Mouse (Mus musculus) heart, embryonic 14.5 days (tissue): ENCODE measurements around the gene Rdm1. TPM values are rescaled to one million over a fixed set of nuclear protein-coding genes. Genes with fewer than 3 reads are reported as not detected.
"Not testable (repeated sequence)": the region's sequence is repeated elsewhere in the genome, so short reads cannot be mapped to it uniquely, and the experiment has no call there.

ENCODE experiments used
- ATAC-seq: fragments of 200-750 bp; cut with Nextera tagmentation; 2 replicates; pipeline ENCODE4 v1.8.0; 2017; ENCODE audit warnings: low read depth, moderate TSS enrichment; ENCODE audit not compliant: insufficient number of reproducible peaks, insufficient read depth, low FRiP score
- H3K27ac ChIP-seq, 2 experiments: fragments of 200-500 bp in 1 of 2; fragments of 300-500 bp in 1 of 2; sonication (generic) in 1 of 2; replicated peaks in 1 of 2; 2 replicates each; pipeline ENCODE4 v1.5.1; 2012 to 2014; ENCODE audit warnings: low read depth in 2 of 2, low read length in 2 of 2, control low read depth in 1 of 2, mild to moderate bottlenecking in 1 of 2, mixed read lengths in 1 of 2; ENCODE audit not compliant: control insufficient read depth in 1 of 2, insufficient read depth in 1 of 2
- H3K27me3 ChIP-seq: fragments of 300-500 bp; sonication (generic); 2 replicates; pipeline ENCODE4 v1.6.1; 2014; ENCODE audit warnings: mild to moderate bottlenecking, low read length, control low read depth; ENCODE audit not compliant: control insufficient read depth, insufficient read depth
- H3K36me3 ChIP-seq: fragments of 300-500 bp; sonication (generic); 2 replicates; pipeline ENCODE4 v1.6.1; 2014; ENCODE audit warnings: mild to moderate bottlenecking, control low read depth, low read length, mixed read lengths; ENCODE audit not compliant: control insufficient read depth, insufficient read depth
- H3K4me1 ChIP-seq, 2 experiments: fragments of 200-500 bp in 1 of 2; fragments of 300-500 bp in 1 of 2; sonication (generic) in 1 of 2; 2 replicates each; pipeline ENCODE4 v1.6.1; 2012 to 2014; ENCODE audit warnings: low read length in 2 of 2, control low read depth in 1 of 2, mixed read lengths in 1 of 2; ENCODE audit not compliant: control insufficient read depth in 2 of 2, insufficient read depth in 2 of 2
- H3K4me2 ChIP-seq: fragments of 300-500 bp; sonication (generic); 2 replicates; pipeline ENCODE4 v1.6.1; 2014; ENCODE audit warnings: mild to moderate bottlenecking, low read length
- H3K4me3 ChIP-seq, 2 experiments: fragments of 200-500 bp in 1 of 2; fragments of 300-500 bp in 1 of 2; sonication (generic) in 1 of 2; 2 replicates each; pipeline ENCODE4 v1.5.1; 2012 to 2014; ENCODE audit warnings: low read length in 2 of 2, mild to moderate bottlenecking in 2 of 2, control low read depth in 1 of 2, low read depth in 1 of 2, moderate library complexity in 1 of 2; ENCODE audit not compliant: control insufficient read depth in 1 of 2, insufficient read depth in 1 of 2
- H3K9ac ChIP-seq: fragments of 300-500 bp; sonication (generic); 2 replicates; pipeline ENCODE4 v1.6.1; 2014; ENCODE audit warnings: mild to moderate bottlenecking, low read length
- H3K9me3 ChIP-seq: fragments of 300-500 bp; sonication (generic); 2 replicates; pipeline ENCODE4 v1.6.1; 2016; ENCODE audit warnings: low read length, control low read depth; ENCODE audit not compliant: control insufficient read depth
- WGBS: fragments of 180-500 bp; shearing (Covaris S2); extraction: QIAGEN DNeasy Blood & Tissue Kit; methylation state at CpG from one replicate; pipeline ENCODE4 v1.1.7; 2014; 5-methylcytosine and 5-hydroxymethylcytosine counted together
- polyA plus RNA-seq: library from polyadenylated mRNA; unstranded; fragments of >200 nt; fragmentation: Nextera tagmentation; extraction: Ambion mirVana; gene quantifications from 2 replicates; pipeline ENCODE4 v1.2.1, GENCODE M21; 2014

The Rdm1 gene
- 42.4 and 48.4 TPM in 2 replicates for polyA plus RNA-seq

DNA sequence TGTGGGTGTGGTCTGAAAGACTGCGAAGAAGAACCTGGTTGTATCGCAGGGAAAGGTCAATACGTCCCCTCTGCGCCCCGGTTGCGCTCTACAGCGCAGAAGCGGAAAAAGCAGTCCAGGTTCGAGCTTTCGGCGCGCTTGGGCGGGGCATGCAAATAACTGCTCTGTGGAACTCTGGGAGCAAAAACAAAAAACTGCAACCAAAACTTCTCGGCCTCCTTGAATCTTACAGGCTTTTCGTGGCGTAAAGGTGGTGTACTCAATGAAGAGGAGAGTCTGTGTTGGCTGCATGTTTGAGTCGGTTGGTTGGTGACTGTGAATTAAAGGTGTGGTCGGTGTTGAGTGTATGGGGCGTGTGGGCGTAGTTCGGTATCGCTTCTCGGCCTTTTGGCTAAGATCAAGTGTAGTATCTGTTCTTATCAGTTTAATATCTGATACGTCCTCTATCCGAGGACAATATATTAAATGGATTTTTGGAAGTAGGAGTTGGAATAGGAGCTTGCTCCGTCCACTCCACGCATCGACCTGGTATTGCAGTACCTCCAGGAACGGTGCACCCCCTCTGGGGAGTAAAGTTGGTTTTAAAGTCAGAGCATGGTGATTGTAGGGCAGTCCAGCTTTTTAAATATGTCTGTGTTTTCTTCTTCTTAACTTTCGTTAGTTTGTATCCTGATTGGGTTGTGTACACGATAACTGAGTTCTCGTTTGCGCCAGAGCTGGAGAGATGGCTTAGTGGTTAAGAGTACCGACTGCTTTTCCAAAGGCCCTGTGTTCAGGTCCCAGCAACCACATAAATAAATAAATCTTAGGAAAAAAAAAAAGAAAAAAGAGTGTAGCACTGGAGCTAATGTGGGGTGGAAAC, at the start of gene Rdm1:
Gene Rdm1, plus strand, starts transcription at position 201 of the 862 bp plus-strand sequence.
- under 1% methylated on average over 31 of the region's 34 CpGs for WGBS

DNA sequence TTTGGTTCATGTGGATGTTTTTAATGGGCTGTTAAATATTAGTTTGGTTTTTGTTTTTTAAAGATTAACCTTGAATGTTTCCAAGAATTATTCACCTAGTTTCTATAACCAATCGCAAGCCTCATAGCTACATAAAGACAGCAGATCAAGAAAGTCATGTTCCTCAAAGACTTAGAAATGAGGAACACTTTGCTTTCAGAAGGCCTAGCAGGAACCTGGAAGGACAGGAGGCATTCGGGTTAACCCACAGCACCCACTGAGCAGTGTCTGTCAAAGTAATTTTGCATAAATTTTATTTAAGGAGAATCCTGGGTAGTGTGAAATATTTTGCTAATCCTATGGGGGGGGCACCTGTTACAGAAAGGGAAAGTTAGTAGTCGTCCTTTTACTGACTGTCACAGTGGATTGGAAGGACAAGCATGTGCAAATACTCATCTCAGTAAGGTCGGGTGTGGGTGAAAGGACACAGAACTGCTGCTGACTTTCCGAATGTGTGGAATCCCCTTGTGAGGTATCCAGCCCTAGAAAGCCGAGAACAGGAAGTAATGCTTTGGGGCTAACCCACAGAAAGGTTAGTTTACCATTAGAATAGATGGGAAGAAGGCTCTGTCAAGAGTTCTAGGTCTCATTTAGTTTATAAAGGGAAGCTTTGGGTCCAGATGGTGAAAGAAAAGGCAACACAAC, 45.8 kb upstream of the Rdm1 start:
- H3K9me3 ChIP-seq: no peaks in the 10 kb centered on the region
- H3K4me3 ChIP-seq: no peak overlapping the region
- ATAC-seq: no peak
- no peak overlapping the region; a peak in 1 of 4 replicates for H3K27ac ChIP-seq
- no peak overlapping the region for H3K9ac ChIP-seq
- WGBS: 55% methylated on average over 6 of the region's 6 CpGs
- no peaks in the 10 kb centered on the region for H3K27me3 ChIP-seq
- H3K36me3 ChIP-seq: peaks cover 55% of the 10 kb centered on the region
- H3K4me2 ChIP-seq: no peak overlapping the region
- H3K4me1 ChIP-seq: peaks cover 3 to 4% of the 10 kb centered on the region in 2 experiments; a peak in 3 of 4 replicates

More for the DNA sequence above, at the start of gene Rdm1:
- Histone ChIP-seq H3K4me2 (peak within 1 kb of the TSS; percentile 75), H3K4me3 (peak within 1 kb of the TSS; percentile 59 to 79), H3K27ac (peak within 1 kb of the TSS; percentile 99 to 100), H3K4me1 (peaks cover 0 to 5% of the 10 kb centered on the region in 2 experiments; a peak in 1 of 4 replicates), H3K9me3 (no peaks in the 10 kb centered on the region), H3K9ac (peak within 1 kb of the TSS; percentile 86), H3K27me3 (no peaks in the 10 kb centered on the region), H3K36me3 (peaks cover 14% of the 10 kb centered on the region)
- peak; percentile 87 for ATAC-seq

DNA sequence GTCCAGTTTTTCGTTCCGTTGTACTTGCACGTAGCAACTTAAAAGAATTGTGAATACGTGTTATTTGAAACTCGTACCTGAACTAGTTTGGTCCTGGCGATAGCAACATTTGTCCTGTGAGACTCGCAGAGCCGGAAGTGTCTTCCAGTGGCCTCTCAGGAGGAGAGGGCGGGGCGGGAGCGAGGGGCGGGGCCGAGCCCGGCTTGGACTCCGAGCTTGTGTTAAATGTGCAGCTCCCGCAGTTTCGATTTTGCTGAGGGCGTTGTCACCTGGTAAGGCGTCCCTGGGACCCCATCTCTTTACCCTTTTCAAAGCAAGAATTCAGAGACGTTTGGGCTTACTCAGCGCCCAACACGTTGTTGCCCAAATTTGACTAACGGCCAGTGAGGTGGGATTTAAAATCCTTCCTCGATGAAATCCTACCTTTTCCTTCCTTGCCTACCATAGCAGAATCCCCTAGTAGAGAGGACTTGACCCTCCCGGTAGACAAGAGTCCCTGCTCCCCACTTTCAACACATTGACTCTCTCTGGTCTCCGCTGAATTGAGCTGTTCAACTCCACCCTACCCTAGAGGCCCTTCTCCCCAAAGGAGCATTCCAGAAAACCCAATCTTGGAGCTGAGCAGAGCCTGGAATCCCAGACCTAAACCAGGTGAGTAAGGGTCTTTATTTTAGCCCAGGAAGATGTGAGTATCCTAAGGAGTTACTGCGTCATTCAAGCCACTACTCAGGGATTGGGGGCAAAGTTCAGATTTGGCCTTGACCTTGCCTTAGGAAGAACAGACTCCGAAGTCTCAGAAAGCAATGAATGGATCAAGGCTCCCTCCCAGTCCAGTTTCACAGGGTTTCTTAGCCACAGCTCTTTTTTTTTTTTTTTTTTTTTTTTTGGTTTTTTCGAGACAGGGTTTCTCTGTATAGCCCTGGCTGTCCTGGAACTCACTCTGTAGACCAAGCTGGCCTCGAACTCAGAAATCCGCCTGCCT, 44.6 kb upstream of the Rdm1 start, which contains the start of gene Tmem106a:
Gene Tmem106a, plus strand, starts transcription at position 189 of the 982 bp plus-strand sequence.
- 19% methylated on average over 30 of the region's 31 CpGs for WGBS
- H3K36me3 ChIP-seq: peaks cover 53% of the 10 kb centered on the region
- peak within 1 kb of the TSS; percentile 79 for H3K9ac ChIP-seq
- H3K4me1 ChIP-seq: peaks cover 3 to 4% of the 10 kb centered on the region in 2 experiments; a peak in 3 of 4 replicates
- H3K4me3 ChIP-seq: peak within 1 kb of the TSS; percentile 52 to 68
- ATAC-seq: no peak
- H3K27me3 ChIP-seq: no peaks in the 10 kb centered on the region
- H3K9me3 ChIP-seq: no peaks in the 10 kb centered on the region
- peak within 1 kb of the TSS; percentile 71 for H3K4me2 ChIP-seq
- H3K27ac ChIP-seq: peak within 1 kb of the TSS in 1 of 2 experiments; percentile 33; a peak in 1 of 4 replicates

DNA sequence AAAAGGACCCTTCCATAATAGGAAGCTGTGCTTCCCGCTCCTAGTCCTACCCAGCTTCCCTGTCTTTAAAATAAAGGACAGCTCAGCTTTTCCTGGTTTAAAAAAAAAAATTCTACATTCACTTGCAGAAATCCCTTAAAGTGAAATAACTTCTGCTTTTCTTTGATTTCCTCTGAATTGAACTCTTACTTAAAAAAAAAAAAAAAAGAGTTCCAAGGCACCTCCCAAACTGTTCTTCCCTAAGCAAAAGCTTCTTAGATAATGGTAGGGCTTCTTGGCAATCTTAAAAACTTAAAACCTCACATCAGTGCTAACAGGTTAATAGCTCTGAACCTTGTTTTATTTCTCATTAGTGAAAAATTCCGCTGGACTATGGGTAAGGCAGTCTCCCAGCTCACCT, 43.8 kb upstream of the Rdm1 start:
- 93% methylated on average over 2 of the region's 2 CpGs for WGBS
- Histone ChIP-seq H3K4me1 (peaks cover 3 to 4% of the 10 kb centered on the region in 2 experiments; a peak in 3 of 4 replicates), H3K9me3 (no peaks in the 10 kb centered on the region), H3K36me3 (peaks cover 44% of the 10 kb centered on the region), H3K27ac (no peak overlapping the region), H3K9ac (no peak overlapping the region), H3K4me3 (no peak overlapping the region), H3K4me2 (no peak overlapping the region), H3K27me3 (no peaks in the 10 kb centered on the region)
- no peak for ATAC-seq

DNA sequence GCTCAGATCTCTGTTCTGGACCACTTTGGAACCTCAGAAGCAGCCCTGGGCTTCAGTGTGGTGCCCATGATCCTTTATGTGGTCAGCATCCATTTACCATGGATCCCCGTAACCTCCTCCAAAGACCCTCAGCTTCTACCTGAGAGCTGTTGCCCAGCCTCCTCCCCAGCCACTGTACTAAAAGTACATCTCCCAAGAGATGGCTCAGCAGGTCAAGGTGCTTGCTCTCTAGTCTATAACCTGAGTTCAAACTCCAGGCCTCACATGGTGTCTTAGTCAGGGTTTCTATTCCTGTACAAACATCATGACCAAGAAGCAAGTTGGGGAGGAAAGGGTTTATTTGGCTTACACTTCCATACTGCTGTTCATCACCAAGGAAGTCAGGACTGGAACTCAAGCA, 42.0 kb upstream of the Rdm1 start:
- H3K36me3 ChIP-seq: peaks cover 26% of the 10 kb centered on the region
- H3K4me2 ChIP-seq, ATAC-seq, H3K27ac ChIP-seq, H3K27me3 ChIP-seq, H3K9me3 ChIP-seq, H3K9ac ChIP-seq, H3K4me1 ChIP-seq, H3K4me3 ChIP-seq: not testable (repeated sequence)
- 94% methylated on average over 1 of the region's 1 CpGs for WGBS

DNA sequence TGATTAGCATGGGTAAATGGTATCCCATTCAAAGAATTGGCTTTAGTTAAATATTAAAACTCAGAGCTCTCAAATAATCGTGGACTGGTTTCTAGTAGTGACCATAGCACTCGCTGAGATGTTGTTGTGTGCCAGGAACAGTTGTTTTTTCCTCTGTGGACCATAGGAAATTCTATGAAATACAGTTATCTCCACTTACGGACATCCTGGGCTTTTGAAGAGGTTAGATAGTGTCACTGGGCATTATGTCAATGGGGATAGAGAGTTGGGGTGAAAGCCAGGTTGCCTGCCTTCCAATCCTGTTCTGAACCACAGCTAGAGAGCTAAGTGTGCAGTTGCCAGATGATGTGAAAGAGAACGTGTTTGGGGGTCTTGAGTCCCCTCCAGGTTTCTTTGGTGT, 41.2 kb upstream of the Rdm1 start:
- 59% methylated on average over 4 of the region's 4 CpGs for WGBS
- Histone ChIP-seq H3K9me3 (no peaks in the 10 kb centered on the region), H3K4me3 (no peak overlapping the region), H3K4me1 (peaks cover 3 to 4% of the 10 kb centered on the region in 2 experiments; a peak in 3 of 4 replicates), H3K9ac (no peak overlapping the region), H3K27ac (no peak overlapping the region), H3K4me2 (no peak overlapping the region), H3K27me3 (no peaks in the 10 kb centered on the region), H3K36me3 (peaks cover 18% of the 10 kb centered on the region)
- no peak for ATAC-seq

DNA sequence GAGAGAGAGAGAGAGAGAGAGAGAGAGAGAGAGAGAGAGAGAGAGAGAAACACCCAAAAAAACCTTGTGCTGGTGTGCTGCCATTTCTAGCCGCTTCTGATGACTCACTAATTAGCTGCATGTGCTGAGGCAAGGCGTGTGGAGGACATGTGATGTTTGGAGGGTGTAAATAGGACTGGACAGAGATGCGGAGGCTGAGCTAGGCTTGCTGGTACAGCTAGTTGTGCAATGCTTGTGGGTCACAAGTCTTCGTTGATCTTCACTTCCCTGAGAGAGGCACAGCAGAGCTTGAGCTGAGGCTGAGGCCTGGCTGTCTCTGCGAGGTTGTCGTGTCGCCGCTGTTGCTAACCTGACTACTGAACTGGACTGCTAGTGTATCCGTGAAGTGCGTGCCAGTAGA, 39.3 kb upstream of the Rdm1 start:
- Histone ChIP-seq H3K4me3 (no peak overlapping the region), H3K27ac (no peak overlapping the region), H3K27me3 (no peaks in the 10 kb centered on the region), H3K4me2 (no peak overlapping the region), H3K9ac (no peak overlapping the region), H3K4me1 (no peaks in the 10 kb centered on the region), H3K9me3 (no peaks in the 10 kb centered on the region), H3K36me3 (peaks cover 11% of the 10 kb centered on the region; the same call in 1 of the 2 replicates)
- no peak for ATAC-seq
- WGBS: 90% methylated on average over 10 of the region's 10 CpGs
